Mouse (Mus musculus): ENCODE data around the gene Psmf1.

Psmf1 gene

DNA sequence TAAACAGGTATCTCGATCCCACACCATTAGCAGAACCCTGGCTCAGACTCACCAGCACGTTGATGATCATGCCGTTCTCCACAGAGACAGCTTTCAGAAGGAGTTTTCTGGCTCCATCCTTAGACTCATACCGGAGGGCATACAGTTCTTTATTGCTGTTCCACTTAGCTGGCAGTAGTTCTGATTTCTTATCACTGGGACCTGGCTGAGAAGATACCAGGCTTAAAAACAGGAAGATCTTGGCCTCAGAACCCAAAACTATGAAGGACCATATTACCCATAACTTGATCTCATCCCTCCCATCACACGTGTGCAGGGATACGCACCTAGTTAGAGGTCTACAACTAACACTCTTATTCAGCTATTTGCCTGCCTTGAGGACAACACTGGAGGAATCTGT, 8.6 kb downstream of the Psmf1 start:
- in situ Hi-C loops (cut with MboI, MseI): no loop called here

DNA sequence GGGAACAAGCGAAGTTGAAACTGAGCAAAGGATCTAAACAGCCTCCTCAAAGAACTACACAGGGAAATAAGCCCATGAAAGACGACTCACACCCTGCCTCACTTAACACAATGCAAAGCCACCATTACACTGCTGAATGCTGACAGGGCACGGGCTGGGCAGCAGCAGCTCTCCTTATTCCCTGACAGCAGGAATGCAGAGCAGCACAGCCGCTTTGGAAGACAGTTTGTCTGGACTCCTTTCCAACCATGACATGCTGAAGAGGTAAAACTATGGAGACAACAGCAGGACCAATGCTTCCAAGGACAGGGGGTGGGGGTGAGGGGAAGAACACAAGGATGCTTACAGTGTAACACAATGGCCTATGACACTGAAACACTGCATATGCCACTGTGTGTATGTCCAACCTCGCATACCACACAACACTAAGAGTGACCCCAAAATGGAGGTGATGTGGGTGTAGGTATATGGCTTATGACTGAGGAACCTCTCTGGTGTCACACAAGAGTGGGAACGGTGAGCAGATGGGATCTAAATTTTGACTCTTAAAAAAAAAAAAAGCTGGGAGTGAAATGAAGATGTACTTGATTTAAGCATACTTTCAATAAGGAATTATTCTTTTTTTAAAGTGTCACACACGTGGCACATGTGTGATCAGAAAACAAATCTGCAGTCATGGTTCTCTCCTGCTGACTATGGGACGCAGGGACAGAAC, 10.7 kb downstream of the Psmf1 start:
- in situ Hi-C loops (cut with MboI, MseI): no loop called here

DNA sequence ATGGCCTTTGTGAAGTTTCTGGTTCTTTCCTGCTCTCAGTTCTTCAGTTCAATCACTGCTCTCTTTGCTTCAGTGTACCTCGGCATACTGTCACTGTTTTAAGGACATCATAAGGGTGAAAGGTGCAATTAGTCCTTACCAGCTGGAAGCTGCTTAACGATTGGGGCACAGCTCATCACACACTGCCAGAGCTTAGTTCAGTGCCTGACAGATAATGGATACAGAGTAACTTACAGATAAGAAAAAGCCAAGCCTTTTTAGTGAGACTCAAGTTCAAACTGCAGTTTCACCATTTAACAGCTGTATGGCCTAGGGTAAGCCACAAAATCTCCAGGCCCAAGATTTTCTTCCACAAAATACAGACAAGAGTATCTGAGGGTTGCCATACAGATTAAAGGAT, 19.9 kb downstream of the Psmf1 start:
- in situ Hi-C loops (cut with MboI, MseI): no loop called here

DNA sequence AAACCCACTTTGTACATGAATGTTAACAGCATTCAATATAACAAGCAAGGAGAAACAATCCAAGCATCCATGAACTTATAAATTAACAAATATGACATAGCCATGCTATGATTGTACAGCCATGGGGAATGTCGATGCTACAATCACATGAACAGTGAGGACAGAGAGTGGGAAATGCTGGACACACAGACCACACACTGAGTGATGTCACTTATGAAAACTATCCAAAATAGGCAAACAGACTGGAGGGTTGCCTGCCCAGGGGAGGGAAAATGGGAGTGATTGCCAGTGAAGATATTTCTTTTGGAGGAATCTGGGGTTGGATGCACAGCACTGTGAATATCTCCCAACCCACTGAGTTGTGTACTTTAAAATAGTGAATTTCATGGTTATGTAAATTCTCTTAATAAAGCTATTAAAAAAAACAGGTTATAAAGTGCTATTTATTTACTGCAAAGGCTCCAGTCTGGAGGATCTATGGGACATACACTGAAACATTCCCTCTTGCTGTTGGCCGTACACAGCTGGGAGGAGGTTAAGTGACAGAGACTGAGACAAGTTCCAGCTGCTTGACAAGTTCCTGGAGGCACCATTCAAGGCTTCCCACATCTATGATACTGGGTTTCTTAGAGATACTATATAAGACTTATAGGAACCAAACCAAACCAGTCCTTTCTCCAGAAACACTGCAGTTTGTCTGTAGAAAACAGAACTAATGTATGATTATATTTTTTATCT, 27.5 kb downstream of the Psmf1 start:
- in situ Hi-C loops (cut with MboI, MseI): no loop called here

DNA sequence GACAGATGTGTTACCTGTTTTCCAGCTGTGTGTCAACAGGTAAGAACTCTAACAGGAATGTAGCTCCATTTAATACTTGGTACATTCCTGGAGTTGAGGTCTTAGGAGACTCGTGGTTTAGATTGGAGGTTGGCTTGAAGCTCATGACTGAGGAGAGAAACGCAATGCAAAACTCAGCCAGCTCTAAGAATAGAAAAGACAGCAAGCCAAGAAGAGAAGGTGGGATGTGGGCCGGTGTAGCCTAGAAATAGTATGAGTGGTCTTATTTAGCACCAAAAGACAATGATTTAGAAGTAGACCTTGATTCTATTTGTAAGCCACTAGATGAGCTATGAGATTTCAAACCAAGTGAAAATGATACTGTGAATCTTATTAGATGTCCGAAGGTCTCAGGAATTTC, 28.5 kb downstream of the Psmf1 start:
- in situ Hi-C loops (cut with MboI, MseI): no loop called here

DNA sequence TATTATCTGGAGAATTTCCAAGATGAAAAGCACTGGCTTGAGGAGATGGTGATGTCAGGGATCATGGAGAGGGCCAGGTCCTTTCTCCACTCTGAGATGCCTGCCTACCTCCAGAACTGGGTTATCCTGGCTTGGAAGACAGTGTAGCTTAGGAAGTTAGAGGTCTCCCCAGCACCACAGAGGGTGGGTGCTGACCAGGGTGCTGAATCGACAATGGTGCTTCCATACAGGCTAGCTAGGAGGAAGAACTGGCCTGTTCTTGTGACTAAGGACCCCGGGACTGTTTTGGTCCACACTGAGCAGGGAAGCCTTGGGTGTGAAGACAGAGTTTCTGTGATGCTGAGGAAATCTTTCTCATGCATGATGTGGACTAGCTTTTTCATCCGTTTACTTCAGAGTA, 31.3 kb downstream of the Psmf1 start:
- in situ Hi-C loops (cut with MboI, MseI): no loop called here

DNA sequence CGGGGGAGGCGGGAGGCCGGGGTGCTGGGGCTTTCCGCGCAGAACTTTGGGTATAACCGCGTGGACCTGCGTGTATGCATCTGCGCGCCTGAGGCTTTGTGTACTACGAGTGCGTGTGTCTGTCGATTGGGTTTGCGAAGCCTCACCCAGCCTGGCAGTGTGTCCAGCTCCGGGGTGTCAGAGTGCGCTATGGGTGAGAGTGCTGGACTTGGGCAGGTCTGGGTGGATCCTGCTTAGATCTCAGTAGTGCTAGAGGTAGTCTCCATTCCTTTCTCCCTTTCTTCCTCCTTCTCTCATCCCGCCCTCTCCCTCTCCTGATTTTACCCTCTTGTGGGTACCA, 41.2 kb downstream of the Psmf1 start:
- in situ Hi-C loops (cut with MboI, MseI): no loop called here

DNA sequence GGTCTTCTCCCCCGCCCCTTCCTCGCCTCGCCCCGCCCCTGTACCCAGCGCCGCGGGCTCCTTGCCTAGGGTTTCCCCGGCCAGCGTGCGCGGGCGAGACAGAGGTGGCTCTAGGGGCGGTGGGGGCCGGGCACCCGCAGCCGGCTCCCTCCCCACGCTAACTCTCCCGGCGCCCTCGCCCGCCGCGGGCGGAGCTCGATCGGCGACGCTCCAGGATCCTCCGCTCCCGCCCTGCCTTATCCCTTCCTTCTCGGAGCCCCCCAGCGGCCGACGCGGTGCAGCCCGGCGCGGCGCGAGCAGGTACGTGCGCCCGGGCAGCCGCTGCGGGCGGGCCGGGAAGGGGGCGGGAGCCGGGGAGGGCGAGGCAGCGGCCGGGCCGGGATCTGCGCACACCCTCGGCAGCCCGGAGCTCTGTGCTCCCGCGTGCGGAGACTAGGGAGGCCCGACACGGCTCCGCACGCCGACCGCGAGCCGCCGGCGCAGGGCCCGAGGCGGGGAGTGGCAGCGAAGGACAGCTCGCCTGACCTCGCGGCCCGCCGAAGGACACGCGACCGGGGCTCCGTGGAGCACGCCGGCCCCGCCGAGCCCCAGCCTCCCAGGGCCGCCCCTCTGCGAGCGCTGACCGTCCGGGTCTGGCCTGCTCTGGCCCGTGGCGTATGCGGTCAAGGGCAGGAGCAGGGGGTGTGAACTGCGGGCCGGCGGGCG, 41.7 kb downstream of the Psmf1 start:
- in situ Hi-C loops (cut with MboI, MseI): no loop called here

DNA sequence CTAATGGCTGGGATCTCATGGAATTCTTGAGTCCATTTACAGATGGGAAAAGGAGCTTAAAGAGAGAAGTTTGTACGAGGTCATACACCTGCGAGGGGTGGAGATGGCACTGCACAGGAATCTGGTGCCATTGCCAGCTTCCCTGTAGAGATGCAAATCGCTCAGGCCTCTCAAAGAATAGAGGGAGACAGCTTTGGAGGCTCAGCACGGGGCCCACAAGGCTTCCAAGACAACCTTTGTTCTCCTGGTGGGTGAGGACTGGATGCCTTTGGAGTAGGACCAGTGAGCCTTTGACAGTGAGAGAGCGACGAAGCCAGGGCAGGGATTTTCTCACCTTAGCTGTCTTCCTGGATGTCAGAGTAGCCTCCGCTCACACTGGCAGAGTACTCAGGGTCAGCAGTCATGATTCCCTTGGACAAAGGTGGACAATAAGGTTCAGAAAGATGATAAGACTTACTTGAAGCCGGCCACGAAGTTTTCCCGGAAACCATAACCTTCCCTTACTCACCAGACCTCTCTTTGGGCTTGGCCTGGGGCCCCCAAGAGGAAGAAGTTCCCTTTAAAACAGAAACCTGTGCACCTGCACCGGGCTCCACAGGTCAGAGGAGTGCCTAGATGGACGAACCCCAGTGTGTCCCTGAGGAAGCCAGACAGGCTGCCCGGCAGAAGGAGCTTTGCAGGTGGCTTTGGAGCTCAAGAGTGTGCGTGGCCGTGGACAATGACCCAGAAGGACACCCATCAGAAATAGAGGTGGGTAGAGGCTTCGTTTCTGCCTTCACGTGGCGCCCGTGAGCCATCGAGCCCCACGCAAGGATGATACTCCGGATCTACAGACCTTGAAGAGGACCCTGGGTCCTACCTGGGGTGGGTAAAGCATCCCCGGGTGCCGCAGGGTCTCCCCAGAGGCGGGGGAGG, 42.5 kb downstream of the Psmf1 start, which contains the start of gene Tmem74b:
Tmem74b (plus strand) TSS at position 778 of the 915 bp plus-strand sequence.
- in situ Hi-C loops (cut with MboI, MseI): no loop called here

DNA sequence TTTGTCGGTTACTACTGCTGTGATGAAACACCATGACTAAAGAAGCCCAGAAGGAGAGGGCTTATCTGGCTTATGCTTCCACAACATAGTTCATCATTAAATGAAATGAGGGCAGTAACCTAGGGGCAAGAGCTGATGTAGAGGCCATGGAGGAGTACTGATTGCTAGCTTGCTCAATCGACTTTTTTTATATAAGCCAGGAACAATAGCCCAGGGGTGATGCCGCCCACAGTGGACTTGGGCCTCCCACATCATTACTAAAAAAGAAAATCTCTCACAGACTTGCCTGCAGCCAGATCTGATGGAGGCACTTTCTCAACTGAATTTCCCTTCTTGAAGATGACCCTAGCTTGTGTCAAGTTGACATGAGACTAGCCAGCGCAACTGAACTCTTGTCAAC, 61.0 kb downstream of the Psmf1 start:
- in situ Hi-C loops (cut with MboI, MseI): no loop called here

DNA sequence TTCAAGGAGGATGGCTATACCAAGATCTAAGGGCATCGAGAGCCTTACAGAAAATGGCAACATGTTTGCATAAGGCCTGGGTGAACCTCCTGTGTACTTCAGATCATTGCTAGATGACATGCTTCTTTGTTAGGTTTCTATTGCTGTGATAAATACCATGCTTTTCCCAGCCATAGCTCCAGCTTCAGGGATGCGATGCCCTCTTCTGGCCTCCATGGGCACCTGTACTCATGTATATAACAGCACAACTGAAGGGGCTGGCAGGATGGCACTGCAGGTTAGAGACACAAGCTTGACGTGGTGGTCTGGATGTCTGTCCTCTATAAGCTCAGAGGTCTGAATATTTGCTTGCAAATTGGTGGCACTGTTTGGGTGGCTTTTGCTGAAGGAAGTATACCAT, 61.6 kb downstream of the Psmf1 start:
- in situ Hi-C loops (cut with MboI, MseI): no loop called here

DNA sequence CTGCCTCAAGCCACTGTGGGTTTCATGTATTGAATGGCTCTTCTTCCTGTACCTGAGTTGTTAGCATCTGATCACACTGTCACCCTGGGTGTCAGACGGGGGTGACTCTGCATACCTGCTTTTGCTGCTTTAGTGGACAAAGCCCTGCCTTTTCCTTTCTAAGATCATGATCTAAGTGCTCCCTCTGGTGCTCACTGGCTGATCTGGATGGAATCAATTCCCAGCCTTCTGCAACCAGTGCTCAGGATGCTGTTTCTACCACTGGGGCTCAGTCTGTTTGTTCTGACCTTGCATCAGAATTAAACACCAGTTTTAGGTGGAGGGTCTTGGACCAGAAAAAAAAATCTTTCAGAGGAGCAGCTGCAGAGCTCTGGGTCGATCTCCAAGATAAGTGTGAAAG, 67.8 kb downstream of the Psmf1 start:
- in situ Hi-C loops (cut with MboI, MseI): loop anchor here (5.0 kb wide), 1 partner anchor 184 kb away; the partner anchor contains the start of gene Nsfl1c

DNA sequence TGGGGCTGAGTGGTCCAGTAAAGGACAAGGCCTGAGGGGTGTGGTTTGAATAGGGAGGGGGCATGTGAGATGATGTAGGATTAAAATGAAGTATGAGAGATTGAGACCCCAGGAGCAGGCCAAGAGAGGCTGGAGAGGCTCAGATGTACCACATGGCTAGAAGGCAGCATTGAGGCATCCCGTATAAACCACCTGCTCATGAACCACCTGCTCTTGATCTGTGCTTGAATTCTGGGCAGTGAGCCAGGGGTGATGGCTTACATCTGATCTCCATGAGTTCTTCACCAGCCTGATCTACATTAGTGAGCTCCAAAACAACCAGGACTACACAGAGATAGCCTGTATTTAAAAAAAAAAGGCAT, 73.0 kb downstream of the Psmf1 start:
- in situ Hi-C loops (cut with MboI, MseI): no loop called here

DNA sequence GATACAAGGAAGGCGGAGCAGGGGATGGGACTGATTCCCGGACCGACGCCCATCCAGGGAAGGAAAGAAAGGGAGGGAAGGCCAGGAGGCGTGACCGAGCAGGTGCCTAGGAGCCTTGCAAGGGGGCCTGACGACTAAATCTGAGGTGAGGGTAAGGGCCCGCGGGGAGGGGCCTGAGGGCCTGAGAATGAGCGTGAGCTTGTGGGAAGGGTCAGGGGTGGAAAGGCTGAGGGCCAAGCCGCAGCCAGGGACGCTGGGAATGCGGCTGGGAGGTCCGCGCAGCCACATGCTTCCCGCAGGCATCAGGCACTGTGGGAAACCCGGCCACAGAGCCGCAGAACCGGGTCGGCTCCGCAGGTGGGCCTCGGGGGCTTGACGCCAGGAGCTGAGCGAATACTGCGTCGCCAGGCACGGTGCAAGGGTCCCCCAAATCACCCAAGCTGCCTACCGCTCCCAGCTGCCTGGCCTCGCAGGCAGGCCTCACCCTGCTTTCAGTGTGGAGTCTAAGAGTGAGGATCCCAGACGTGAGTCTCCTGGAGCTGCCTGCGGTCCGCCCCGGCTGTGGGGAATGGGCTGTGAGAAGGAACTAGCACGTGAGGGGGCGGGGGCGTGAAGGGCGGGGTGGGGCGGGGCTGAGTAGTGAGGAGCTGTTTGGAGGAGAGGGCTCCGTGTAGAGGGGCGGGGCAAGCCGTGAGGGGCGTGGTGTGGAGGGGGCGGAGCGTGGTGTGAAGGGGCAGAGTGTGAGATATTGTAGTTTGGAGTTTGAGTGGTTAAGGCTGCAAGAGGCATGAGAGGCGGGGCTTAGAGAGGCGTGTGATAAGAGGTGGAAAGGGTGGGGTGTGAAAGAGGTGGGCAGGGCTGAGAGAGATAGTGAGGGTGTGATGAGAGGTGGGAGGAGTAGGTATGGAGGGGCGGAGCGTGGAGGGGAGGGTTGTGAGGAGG, 73.7 kb downstream of the Psmf1 start:
- in situ Hi-C loops (cut with MboI, MseI): no loop called here

DNA sequence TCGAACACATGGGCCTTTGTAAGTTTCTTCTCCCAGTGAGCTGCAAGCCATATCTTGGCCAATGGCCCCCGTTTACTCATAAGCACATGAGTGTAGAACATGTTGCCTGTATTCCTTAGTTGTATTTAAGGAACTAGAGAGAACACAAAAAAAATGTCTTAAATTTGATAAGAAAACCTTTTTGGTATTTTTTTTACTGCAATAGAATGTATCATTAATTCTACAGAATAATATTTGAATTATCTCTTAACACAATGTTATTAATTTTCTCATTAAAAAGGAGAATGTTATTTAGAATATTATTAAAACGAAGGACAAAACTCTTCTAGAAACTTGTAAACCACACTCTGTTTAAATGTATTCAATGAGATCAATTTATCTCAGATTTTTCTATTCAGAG, 75.6 kb downstream of the Psmf1 start, which contains the start of gene Rad21l:
Rad21l (minus strand) TSS at position 101 of the 400 bp plus-strand sequence.
- in situ Hi-C loops (cut with MboI, MseI): no loop called here
